ENCODE assay signal across 18 mouse cellular contexts in genomic region chr1:157092140-157092539, GRCm38 (mm10). TPM values are rescaled to one million over a fixed set of nuclear protein-coding genes. Genes with fewer than 3 reads are reported as not detected.
A peak's percentile ranks its signal among the peaks of the same experiment; 100 is the strongest.
DNase-seq lines count a peak whose midpoint lies in the region; ATAC-seq and TF ChIP-seq lines count a peak whose summit lies in the region.
"Had no signal": no experiment of that assay in that cellular context is flagged by ENCODE, and none has a peak within 500 bp of the region (broad histone marks: within the 10 kb centered on the region; RNA-seq: fewer than 3 reads in every experiment).

No protein-coding gene starts in this region.

- TF ChIP-seq EP300 in heart, postnatal 0 days (IDR thresholded peaks at IDR 0.05; ENCODE audit: low read depth), result no peak

- TF ChIP-seq POLR2A in lung, adult 2 months (IDR thresholded peaks at IDR 0.05; ENCODE audit: borderline replicate concordance, extremely low read depth, low read depth, low read length), result no peak
- TF ChIP-seq POLR2A in brain, embryonic 14.5 days (IDR thresholded peaks at IDR 0.05; ENCODE audit: borderline replicate concordance, extremely low read depth, insufficient read depth, insufficient read length, poor library complexity, severe bottlenecking), result no peak
- TF ChIP-seq POLR2A in small intestine, adult 2 months (IDR thresholded peaks at IDR 0.05; ENCODE audit: low read depth, low read length), result no peak

- H3K9me3 ChIP-seq in heart, postnatal 0 days (replicated peaks; ENCODE audit: control insufficient read depth, low read length), result no peaks in the 10 kb centered on the region
- H3K9me3 ChIP-seq in kidney, embryonic 16.5 days (ENCODE audit: low read length), result no peaks in the 10 kb centered on the region
- H3K9me3 ChIP-seq: heart, embryonic 12.5 days; midbrain, embryonic 12.5 days had no signal

- DNase-seq in heart, postnatal 0 days (ENCODE audit: low spot score), result no peak
- no peak for DNase-seq in heart, postnatal 25 days (ENCODE audit: low spot score)
- no peak for DNase-seq in lung, adult 2 months
- no peak for DNase-seq in lung, adult 18-20 months
- no peak for DNase-seq in brain, embryonic 14.5 days (ENCODE audit: low read depth)
- DNase-seq in gastrocnemius, adult 18-20 months (ENCODE audit: low spot score), result no peak
- DNase-seq: adrenal gland, postnatal 14 days; B cell, adult 2 months; cerebellum, postnatal 10 days; gastrocnemius, postnatal 14 days had no signal

- no peak overlapping the region for H3K9ac ChIP-seq in heart, postnatal 0 days (replicated peaks; ENCODE audit: low read depth, low read length)
- no peak overlapping the region for H3K9ac ChIP-seq in kidney, embryonic 16.5 days (replicated peaks; ENCODE audit: low read length)
- H3K9ac ChIP-seq: heart, embryonic 12.5 days; midbrain, embryonic 12.5 days had no signal

- no peak overlapping the region for H3K4me3 ChIP-seq in heart, postnatal 0 days (ENCODE audit: low read depth, low read length)
- H3K4me3 ChIP-seq in lung, adult 2 months (replicated peaks; ENCODE audit: extremely low read depth, low read depth, low read length), result no peak overlapping the region
- no peak overlapping the region for H3K4me3 ChIP-seq in small intestine, adult 2 months (ENCODE audit: low read depth, low read length)
- no peak overlapping the region for H3K4me3 ChIP-seq in kidney, embryonic 16.5 days (ENCODE audit: low read length)
- H3K4me3 ChIP-seq: heart, embryonic 12.5 days; midbrain, embryonic 12.5 days had no signal

- H3K27me3 ChIP-seq in heart, postnatal 0 days (ENCODE audit: control insufficient read depth, insufficient read depth, low read length), result no peaks in the 10 kb centered on the region
- no peaks in the 10 kb centered on the region for H3K27me3 ChIP-seq in small intestine, adult 2 months (ENCODE audit: control insufficient read depth, insufficient read depth, low read length)
- H3K27me3 ChIP-seq in kidney, embryonic 16.5 days (ENCODE audit: insufficient read depth, low read length), result no peaks in the 10 kb centered on the region
- H3K27me3 ChIP-seq: heart, embryonic 12.5 days; midbrain, embryonic 12.5 days had no signal

- H3K27ac ChIP-seq in heart, postnatal 0 days (ENCODE audit: low read depth), result no peak overlapping the region
- H3K27ac ChIP-seq in small intestine, adult 2 months (ENCODE audit: insufficient read depth, low read depth, low read length), result no peak overlapping the region
- H3K27ac ChIP-seq in kidney, embryonic 16.5 days (ENCODE audit: low read length), result no peak overlapping the region
- H3K27ac ChIP-seq: midbrain, embryonic 12.5 days had no signal

- no peaks in the 10 kb centered on the region for H3K36me3 ChIP-seq in heart, postnatal 0 days (replicated peaks; ENCODE audit: control insufficient read depth, insufficient read depth, low read length)
- no peaks in the 10 kb centered on the region for H3K36me3 ChIP-seq in small intestine, adult 2 months (ENCODE audit: control insufficient read depth, insufficient read depth, low read length)
- no peaks in the 10 kb centered on the region for H3K36me3 ChIP-seq in kidney, embryonic 16.5 days (ENCODE audit: insufficient read depth, low read length)
- H3K36me3 ChIP-seq: heart, embryonic 12.5 days; midbrain, embryonic 12.5 days had no signal

- intact Hi-C loops in heart, postnatal 25 days (cut with DNase I), result no loop called here

- H3K4me2 ChIP-seq in heart, postnatal 0 days (ENCODE audit: low read depth, low read length), result no peak overlapping the region
- H3K4me2 ChIP-seq in kidney, embryonic 16.5 days (replicated peaks; ENCODE audit: low read depth, low read length), result no peak overlapping the region
- H3K4me2 ChIP-seq: heart, embryonic 12.5 days; midbrain, embryonic 12.5 days had no signal

- 64% methylated on average over 4 of the region's 4 CpGs for WGBS in heart, postnatal 0 days
- 65% methylated on average over 4 of the region's 4 CpGs for WGBS in lung, adult 2 months
- 67% methylated on average over 4 of the region's 4 CpGs for WGBS in small intestine, adult 2 months
- WGBS in kidney, embryonic 16.5 days, result 67% methylated on average over 4 of the region's 4 CpGs

- ATAC-seq in heart, postnatal 0 days (ENCODE audit: insufficient read depth, low read depth), result no peak
- ATAC-seq in kidney, embryonic 16.5 days (ENCODE audit: low FRiP score, low TSS enrichment), result no peak

- H3K4me1 ChIP-seq in heart, postnatal 0 days (ENCODE audit: control insufficient read depth, insufficient read depth), result no peaks in the 10 kb centered on the region
- peaks cover 7% of the 10 kb centered on the region; the same call in 1 of the 2 replicates for H3K4me1 ChIP-seq in lung, adult 2 months (ENCODE audit: control insufficient read depth, insufficient read depth, low read length)
- H3K4me1 ChIP-seq in small intestine, adult 2 months (ENCODE audit: control insufficient read depth, insufficient read depth, insufficient read length, low read length), result no peaks in the 10 kb centered on the region
- no peaks in the 10 kb centered on the region for H3K4me1 ChIP-seq in kidney, embryonic 16.5 days (ENCODE audit: insufficient read depth, low read length)
- H3K4me1 ChIP-seq: midbrain, embryonic 12.5 days had no signal

- TF ChIP-seq CTCF in heart, postnatal 0 days (IDR thresholded peaks at IDR 0.05; ENCODE audit: low read depth), result peak; percentile 20; the same call in 1 of the 2 replicates
- TF ChIP-seq CTCF in lung, adult 2 months (IDR thresholded peaks at IDR 0.05; ENCODE audit: insufficient read depth, low read length), result peak; percentile 34; the same call in 1 of the 2 replicates
- peak; percentile 37; the same call in 1 of the 2 replicates for TF ChIP-seq CTCF in brain, embryonic 14.5 days (IDR thresholded peaks at IDR 0.05; ENCODE audit: borderline replicate concordance, extremely low read depth, insufficient read depth, insufficient read length)
- peak; percentile 20; the same call in 1 of the 2 replicates for TF ChIP-seq CTCF in small intestine, adult 2 months (IDR thresholded peaks at IDR 0.05; ENCODE audit: extremely low read depth, insufficient read length, insufficient replicate concordance, low read depth, low read length)

RNA-seq across cellular contexts. Expression of gene Tex35, which starts 16.3 kb away (rescaled TPM):
- total RNA-seq in heart, postnatal 0 days (2014; rRNA removed; ENCODE audit: low replicate concordance), result not detected in 2 replicates
- not detected in 2 replicates for polyA plus RNA-seq in heart, postnatal 0 days (2015; fragmentation: Nextera tagmentation; extraction: Ambion mirVana)
- not detected for total RNA-seq in heart, postnatal 25 days (2021)
- 0.15 TPM in 1 of 2 replicates, not detected in the other for polyA plus RNA-seq in lung, adult 2 months (2012; rRNA removed)
- polyA plus RNA-seq in brain, embryonic 14.5 days (2012; rRNA removed), result 0.11 and 0.15 TPM in 2 replicates
- polyA plus RNA-seq in small intestine, adult 2 months (2012; rRNA removed), result not detected in 2 replicates
- polyA plus RNA-seq in kidney, embryonic 16.5 days (2015; fragmentation: Nextera tagmentation; extraction: Ambion mirVana), result 0.20 TPM in 1 of 2 replicates, not detected in the other
- total RNA-seq in gastrocnemius, adult 18-20 months (2021), result not detected
- total RNA-seq: adrenal gland, postnatal 14 days; gastrocnemius, postnatal 14 days; hematopoietic stem cell, adult 5-6 weeks had no signal
- polyA plus RNA-seq: heart, embryonic 12.5 days; intestine, embryonic 14.5 days; limb, embryonic 11.5 days; lung, embryonic 16.5 days; midbrain, embryonic 12.5 days had no signal
